Mouse (Mus musculus) spleen, adult 2 months (tissue): ENCODE measurements around the gene Dst. TPM values are rescaled to one million over a fixed set of nuclear protein-coding genes. Genes with fewer than 3 reads are reported as not detected.

Experiments
- DNase-seq, 2 experiments: peaks; one replicate each; pipeline versions ENCODE4 v3.0.0 to v3.0.0-alpha.2; 2012 to 2021; ENCODE audit warnings: low spot score in 2 of 2, low read depth in 1 of 2
- H3K27ac ChIP-seq: fragments of 200-500 bp; 2 replicates; pipeline ENCODE4 v1.5.1; 2012; ENCODE audit warnings: low read length, inconsistent platforms; ENCODE audit not compliant: insufficient read depth
- H3K27me3 ChIP-seq: fragments of 200-500 bp; 2 replicates; pipeline ENCODE4 v1.6.1; 2012; ENCODE audit warnings: mild to moderate bottlenecking, moderate library complexity, low read length, inconsistent platforms; ENCODE audit not compliant: control insufficient read depth, insufficient read depth
- H3K36me3 ChIP-seq: fragments of 200-500 bp; 2 replicates; pipeline ENCODE4 v1.6.1; 2012; ENCODE audit warnings: mild to moderate bottlenecking, low read length, inconsistent platforms; ENCODE audit not compliant: control insufficient read depth, insufficient read depth
- H3K4me1 ChIP-seq: fragments of 200-500 bp; 2 replicates; pipeline ENCODE4 v1.6.1; 2011; ENCODE audit warnings: inconsistent platforms; ENCODE audit not compliant: control insufficient read depth, insufficient read depth, insufficient read length
- H3K4me3 ChIP-seq: fragments of 200-500 bp; 2 replicates; pipeline ENCODE4 v1.5.1; 2011; ENCODE audit warnings: mild to moderate bottlenecking, inconsistent platforms; ENCODE audit not compliant: insufficient read depth, insufficient read length; ENCODE audit errors: extremely low read depth
- CTCF ChIP-seq: fragments of 200-500 bp; IDR thresholded peaks from 2 replicates; pipeline ENCODE4 v1.5.1; 2011; ENCODE audit warnings: mild to moderate bottlenecking, inconsistent platforms; ENCODE audit not compliant: insufficient read depth, insufficient read length, insufficient replicate concordance; ENCODE audit errors: extremely low read depth
- POLR2A ChIP-seq: fragments of 200-500 bp; IDR thresholded peaks from 2 replicates; pipeline ENCODE4 v1.6.1; 2011; ENCODE audit warnings: low read depth, low read length, inconsistent platforms
- WGBS: fragments of 180-500 bp; shearing (Covaris S2); methylation state at CpG from one replicate; pipeline ENCODE4 v1.1.7; 2018; 5-methylcytosine and 5-hydroxymethylcytosine counted together
- polyA plus RNA-seq: library from polyadenylated mRNA; depleted of rRNA; stranded (reverse); fragments of >200 nt; gene quantifications from 2 replicates; pipeline ENCODE4 v1.2.3, GENCODE M21; 2012

Gene Dst
- polyA plus RNA-seq, 1 experiment = 7.6 TPM

GRCm38 (mm10) chr1:34020599-34020998, 112.6 kb downstream of the Dst start:
- Histone ChIP-seq H3K27me3 (no peaks in the 10 kb centered on the region), H3K36me3 (no peaks in the 10 kb centered on the region), H3K4me3 (no peak overlapping the region), H3K4me1 (no peaks in the 10 kb centered on the region), H3K27ac (no peak overlapping the region)
- WGBS = 92% methylated on average over 6 of the region's 6 CpGs
- TF ChIP-seq POLR2A = no peak
- no peak for TF ChIP-seq CTCF
- no peak for DNase-seq

GRCm38 (mm10) chr1:34021574-34021973, 113.5 kb downstream of the Dst start:
- H3K36me3 ChIP-seq = no peaks in the 10 kb centered on the region
- no peaks in the 10 kb centered on the region for H3K27me3 ChIP-seq
- DNase-seq = no peak
- TF ChIP-seq CTCF (no peak), POLR2A (no peak)
- H3K4me1 ChIP-seq = no peaks in the 10 kb centered on the region
- no peak overlapping the region for H3K4me3 ChIP-seq
- no peak overlapping the region for H3K27ac ChIP-seq
- 21% methylated on average over 2 of the region's 2 CpGs for WGBS

- WGBS = 80% methylated on average over 9 of the region's 9 CpGs
- TF ChIP-seq CTCF (no peak), POLR2A (no peak)
- H3K4me3 ChIP-seq = no peak overlapping the region
Observed at GRCm38 (mm10) chr1:34023154-34023553, 115.1 kb downstream of the Dst start.

GRCm38 (mm10) chr1:34025879-34026278, 117.9 kb downstream of the Dst start:
- Histone ChIP-seq H3K36me3 (no peaks in the 10 kb centered on the region), H3K27me3 (no peaks in the 10 kb centered on the region), H3K4me1 (peaks cover 4% of the 10 kb centered on the region; the same call in 1 of the 2 replicates), H3K4me3 (no peak overlapping the region), H3K27ac (no peak overlapping the region)
- TF ChIP-seq CTCF = no peak
- TF ChIP-seq POLR2A = no peak
- 84% methylated on average over 6 of the region's 6 CpGs for WGBS
- DNase-seq = no peak

More at GRCm38 (mm10) chr1:34023154-34023553, 115.1 kb downstream of the Dst start:
- no peaks in the 10 kb centered on the region for H3K4me1 ChIP-seq
- H3K27ac ChIP-seq = no peak overlapping the region
- H3K27me3 ChIP-seq = no peaks in the 10 kb centered on the region
- no peaks in the 10 kb centered on the region for H3K36me3 ChIP-seq
- DNase-seq = no peak

GRCm38 (mm10) chr1:34028722-34029121, 120.7 kb downstream of the Dst start:
- H3K27me3 ChIP-seq = no peaks in the 10 kb centered on the region
- TF ChIP-seq POLR2A (no peak), CTCF (no peak)
- no peak overlapping the region for H3K27ac ChIP-seq
- DNase-seq = no peak
- no peak overlapping the region for H3K4me3 ChIP-seq
- H3K36me3 ChIP-seq = no peaks in the 10 kb centered on the region
- H3K4me1 ChIP-seq = peaks cover 4% of the 10 kb centered on the region; the same call in 1 of the 2 replicates
- 34% methylated on average over 5 of the region's 5 CpGs for WGBS

GRCm38 (mm10) chr1:34030330-34031021, 122.5 kb downstream of the Dst start:
- Histone ChIP-seq H3K4me1 (peaks cover 4% of the 10 kb centered on the region; the same call in 1 of the 2 replicates), H3K27ac (no peak overlapping the region), H3K27me3 (no peaks in the 10 kb centered on the region), H3K36me3 (no peaks in the 10 kb centered on the region), H3K4me3 (no peak overlapping the region)
- 93% methylated on average over 17 of the region's 17 CpGs for WGBS
- TF ChIP-seq POLR2A (no peak), CTCF (no peak)
- DNase-seq = no peak

- H3K36me3 ChIP-seq = no peaks in the 10 kb centered on the region
- 89% methylated on average over 5 of the region's 5 CpGs for WGBS
- no peak overlapping the region for H3K27ac ChIP-seq
- TF ChIP-seq CTCF = no peak
- TF ChIP-seq POLR2A = no peak
- H3K27me3 ChIP-seq = no peaks in the 10 kb centered on the region
- H3K4me3 ChIP-seq = no peak overlapping the region
- H3K4me1 ChIP-seq = peaks cover 4% of the 10 kb centered on the region; the same call in 1 of the 2 replicates
- no peak for DNase-seq
Observed at GRCm38 (mm10) chr1:34033052-34033451, 125.0 kb downstream of the Dst start.
